Mouse (Mus musculus): ENCODE results near the gene Osgin1.

The Osgin1 gene

DNA sequence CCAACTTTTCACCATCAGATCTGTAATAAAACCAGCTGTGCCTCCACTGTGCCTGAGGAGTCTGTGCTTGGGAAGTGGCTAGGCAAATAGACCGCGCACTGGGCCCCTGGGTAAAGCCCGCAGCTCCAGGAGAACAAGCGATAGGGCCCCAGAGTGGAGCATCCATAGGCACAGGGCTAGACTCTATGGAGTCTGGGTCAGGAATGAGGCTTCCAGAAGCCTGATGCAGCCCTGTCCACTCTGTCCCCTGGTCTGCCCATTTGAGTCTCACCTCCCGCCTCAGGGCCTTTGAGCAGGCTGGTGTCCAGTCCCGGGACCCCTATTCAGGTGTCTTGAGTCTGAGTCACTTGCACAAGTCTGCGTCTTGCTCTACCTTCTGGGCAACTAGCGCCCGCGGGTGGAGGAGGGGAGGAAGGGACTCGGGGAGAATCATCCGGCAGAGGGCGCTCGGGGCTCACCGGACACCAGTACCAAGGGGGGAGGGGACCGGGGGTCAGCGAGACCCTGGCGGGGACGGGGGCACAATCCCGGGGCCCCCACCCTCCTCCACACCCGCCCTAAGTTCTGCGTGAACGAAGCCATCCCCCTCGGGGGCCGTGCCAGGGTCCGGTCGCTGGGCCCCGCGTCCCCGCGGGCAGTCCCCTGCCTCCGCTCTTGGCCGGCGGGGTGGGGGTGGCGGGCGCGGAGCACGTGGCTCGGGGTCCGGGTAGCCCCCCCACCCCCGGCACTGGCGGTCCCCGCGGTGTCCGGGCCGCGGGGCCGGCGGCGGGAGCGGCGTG, 12.5 kb downstream of the Osgin1 start, which contains the start of gene Necab2:
Gene Necab2 (plus strand): TSS at position 509 of the 779 bp plus-strand sequence.
- peak; percentile 70 to 81 for DNase-seq (ENCODE audit: low spot score in 2 of 2)

DNA sequence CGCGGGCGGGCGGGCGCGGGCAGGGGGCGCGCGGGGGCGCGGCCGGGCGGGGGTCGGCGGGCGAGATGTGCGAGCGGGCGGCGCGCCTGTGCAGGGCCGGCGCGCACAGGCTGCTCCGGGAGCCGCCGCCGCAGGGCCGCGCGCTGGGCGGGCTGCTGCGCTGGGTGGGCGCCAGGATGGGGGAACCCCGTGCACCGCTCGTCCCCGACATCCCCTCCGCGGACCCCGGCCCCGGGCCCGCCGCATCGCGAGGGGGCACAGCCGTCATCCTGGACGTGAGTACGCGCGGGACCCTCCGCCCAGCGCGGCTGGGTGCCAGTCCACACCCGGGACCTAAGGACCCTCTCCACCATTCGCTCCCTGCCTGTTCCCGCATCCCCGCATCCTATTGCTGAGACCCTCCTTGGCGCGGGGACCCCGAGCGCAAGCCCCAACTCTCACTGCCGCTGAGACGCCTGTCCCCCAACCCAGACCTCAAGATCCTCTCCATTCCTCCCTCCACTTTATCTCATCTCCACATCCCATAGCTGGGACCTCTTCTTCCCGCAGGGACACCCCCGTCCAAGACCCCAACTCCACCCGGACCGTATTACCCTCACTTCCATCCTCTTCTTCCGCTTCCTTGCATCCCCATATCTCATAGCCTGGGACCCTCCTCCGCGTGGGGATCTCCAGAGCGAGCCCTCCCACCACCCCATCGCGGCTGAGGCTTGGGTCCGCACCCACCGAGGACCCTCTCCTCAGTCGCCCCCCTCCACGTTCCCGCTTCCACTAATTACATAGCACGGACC, 13.3 kb downstream of the Osgin1 start:
- DNase-seq (ENCODE audit: low spot score in 2 of 2), result no peak

DNA sequence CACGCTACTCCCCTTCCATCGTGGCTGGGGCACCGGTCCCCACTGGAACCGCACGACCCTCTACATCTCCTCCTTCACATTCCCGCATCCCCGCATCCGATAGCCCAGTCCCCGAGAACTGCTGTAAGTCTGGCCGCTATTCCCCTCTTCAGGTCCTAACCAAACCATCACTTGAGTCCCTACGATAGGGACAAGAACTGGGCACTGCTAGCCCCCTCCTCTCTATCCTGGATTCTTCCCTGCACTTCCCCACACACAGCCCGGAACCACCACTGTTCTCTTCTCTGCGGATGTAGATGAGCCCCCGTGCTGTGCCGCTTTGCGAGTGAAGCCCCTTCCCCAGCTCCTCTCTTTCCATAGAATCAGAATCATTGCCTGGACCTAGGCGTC, 13.9 kb downstream of the Osgin1 start:
- no peak for DNase-seq (ENCODE audit: low spot score in 2 of 2)

DNA sequence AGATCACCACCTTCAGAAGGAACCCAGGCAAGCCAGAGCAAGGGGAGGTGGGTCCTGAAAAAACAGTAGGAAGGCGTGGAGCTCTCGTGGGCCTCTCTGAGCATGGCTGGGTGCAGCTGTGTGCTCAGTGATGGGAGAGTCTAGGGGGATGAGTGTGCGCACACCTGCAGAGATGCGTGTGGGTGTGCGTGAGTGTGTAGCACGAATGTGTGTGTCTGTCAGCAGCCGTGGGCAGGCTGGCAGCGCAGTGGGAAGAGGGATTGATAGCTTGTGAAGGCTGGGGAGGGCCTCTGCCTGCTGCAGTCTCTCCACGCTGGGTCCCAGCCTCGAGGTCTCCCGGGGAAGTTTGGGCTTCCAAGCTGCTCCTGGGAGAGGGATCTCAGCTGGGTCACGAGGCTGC, 15.7 kb downstream of the Osgin1 start:
- peak in 1 of 2 experiments; percentile 48 for DNase-seq (ENCODE audit: low spot score in 2 of 2)

DNA sequence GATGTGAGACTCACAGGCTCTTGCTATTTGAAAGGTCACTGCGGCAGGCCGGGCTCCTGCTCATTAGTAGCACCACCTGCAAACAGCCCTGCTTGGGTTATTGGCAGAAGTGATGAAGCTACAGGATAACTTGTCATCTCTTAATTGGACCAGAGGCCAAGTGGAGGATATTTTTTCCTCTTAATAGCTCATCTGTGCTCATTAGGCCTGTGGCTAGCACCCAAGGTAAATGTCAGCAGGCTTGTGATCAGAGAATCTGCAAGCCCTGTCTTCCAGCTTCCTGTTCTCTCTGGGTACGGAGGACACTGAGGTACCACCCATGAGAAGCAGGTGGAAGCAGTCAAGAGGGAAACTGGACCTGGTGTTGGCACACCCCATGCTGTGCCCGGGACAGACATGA, 17.2 kb downstream of the Osgin1 start:
- no peak for DNase-seq (ENCODE audit: low spot score in 2 of 2)

DNA sequence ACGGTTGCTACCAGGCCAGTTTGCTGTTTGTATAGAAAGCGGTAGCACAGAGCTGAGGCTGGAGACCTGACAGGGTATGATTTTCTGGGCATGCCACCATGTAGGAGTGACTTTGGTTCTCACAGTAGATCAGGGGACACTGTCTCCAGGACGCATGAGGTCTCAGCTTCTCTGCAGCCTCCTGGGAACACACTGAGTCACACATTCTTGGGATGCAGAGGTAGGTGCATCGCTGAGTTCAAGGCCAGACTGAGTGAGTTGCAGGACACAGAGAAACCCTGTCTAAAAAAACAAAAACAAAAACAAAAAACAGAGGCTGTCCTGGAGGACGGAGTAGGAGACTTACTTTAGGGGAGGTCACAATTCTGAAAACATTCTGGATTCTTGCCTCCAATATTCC, 19.0 kb downstream of the Osgin1 start:
- no peak for DNase-seq (ENCODE audit: low spot score in 2 of 2)

DNA sequence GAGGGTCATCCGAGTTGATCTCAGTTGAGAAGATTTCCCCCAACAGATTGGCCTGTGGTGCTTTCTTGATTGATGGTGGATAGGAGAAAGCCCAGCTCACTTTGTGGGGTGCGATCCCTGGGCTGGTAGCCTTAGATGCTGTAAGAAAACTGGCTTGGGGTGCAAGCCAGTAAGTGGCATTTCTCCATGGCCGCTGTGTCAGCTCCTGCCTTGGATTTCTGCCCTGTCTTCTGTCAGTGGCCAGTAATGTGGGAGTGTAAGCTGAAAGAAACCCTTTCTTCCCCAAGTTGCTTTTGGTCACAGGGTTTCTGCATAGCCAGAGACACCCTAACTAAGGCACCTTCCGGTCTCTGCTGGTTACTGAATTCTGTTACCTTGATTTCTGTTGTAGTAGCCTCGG, 22.1 kb downstream of the Osgin1 start:
- DNase-seq (ENCODE audit: low spot score in 2 of 2), result no peak

DNA sequence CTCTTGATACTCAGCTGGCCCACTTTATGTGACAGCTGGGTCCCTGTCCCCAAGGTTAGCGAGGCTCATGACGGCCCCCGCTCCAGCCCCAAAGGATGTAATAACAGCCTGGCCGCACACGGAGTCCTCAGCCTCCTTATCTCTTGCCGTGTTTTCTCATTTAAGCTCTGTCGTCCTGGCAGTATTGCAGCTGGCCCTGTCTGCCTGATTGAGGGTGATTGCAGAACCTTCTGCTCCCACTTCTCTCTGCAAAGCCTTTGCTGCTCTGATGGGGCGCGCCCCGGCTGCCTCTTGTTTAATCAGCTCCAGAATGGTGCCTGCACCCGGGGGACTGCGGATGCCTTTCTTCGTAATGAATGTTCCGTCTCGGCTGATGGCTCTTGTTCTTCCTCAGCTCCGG, 25.8 kb downstream of the Osgin1 start:
- DNase-seq (ENCODE audit: low spot score in 2 of 2), result no peak

DNA sequence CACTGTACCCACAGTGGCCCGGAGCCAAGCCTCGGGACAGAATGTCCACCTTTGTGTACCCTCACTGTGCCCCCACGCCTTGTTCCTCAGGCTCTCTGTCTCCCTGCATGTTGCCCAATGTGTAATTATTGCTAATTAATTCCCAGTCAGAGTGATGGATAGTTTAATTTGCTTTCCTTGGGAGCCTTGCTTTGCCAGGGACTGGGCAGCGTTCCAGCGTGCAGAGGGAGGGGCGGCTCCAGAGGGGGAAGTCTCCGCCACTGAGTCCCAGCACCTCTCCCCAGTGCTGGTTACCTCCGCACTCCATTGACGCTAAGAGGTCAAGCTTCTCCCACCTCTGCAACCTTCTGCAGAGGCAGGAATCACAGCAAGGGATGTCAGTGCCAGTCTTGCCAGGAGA, 27.4 kb downstream of the Osgin1 start:
- no peak for DNase-seq (ENCODE audit: low spot score in 2 of 2)

DNA sequence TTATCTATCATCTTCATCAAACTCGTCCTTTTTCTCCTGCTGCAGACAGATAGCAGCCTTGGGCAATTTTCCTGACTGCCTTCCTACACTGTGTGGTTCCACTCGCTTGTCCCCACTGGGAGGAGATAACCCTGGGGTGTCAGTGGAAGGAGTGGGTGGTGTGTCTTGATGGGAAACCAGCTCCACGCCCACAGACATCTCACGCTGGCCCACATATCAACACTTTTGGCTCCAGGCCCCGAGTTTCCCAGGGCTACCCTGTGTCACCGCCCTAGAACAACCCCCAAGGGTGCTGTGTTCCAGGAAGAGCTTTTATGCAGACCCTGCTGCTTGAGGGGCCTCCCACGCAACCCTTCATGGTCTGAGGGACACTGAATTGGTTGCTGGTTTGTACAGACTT, 29.8 kb downstream of the Osgin1 start:
- no peak for DNase-seq (ENCODE audit: low spot score in 2 of 2)

DNA sequence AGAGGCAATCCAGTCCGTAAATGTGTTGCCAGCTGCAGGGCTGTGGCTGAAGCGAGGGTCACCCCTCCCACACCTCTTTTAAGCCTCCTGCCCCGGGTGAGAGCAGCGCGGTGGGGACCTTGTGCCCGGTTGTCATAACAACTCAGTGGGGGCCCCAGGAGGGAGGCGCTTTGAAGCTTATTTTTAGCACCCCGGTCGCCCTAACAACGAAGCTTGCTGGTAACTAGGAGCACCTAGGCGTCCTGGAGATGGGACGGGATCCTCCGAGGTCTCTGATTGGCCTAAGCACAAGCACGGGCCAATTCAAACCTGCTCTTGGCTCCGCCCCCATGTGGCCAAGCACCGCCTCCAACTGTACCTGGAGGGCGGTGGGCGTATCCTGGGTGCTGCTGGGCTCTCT, 32.2 kb downstream of the Osgin1 start:
- peak; percentile 48 to 74 for DNase-seq (ENCODE audit: low spot score in 2 of 2)

DNA sequence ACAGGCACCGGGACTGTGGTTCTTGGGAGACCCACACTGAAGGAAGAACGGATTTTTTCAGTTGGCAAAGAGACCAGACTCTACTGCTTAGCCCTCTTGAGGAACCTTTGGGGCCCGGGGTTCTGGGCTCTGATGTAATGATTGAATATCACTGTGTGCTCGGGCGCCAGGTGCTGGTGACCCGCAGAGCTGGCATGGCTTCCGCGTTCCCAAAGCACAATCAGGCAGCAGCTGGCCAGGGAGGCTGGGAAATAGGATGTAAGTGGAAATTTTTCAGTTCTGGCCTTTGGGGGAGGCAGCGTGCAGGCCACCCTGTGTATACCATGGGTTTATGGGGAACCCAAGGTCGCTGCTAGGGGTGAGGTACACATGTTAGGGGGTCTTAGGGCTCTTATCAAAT, 32.9 kb downstream of the Osgin1 start:
- no peak for DNase-seq (ENCODE audit: low spot score in 2 of 2)

DNA sequence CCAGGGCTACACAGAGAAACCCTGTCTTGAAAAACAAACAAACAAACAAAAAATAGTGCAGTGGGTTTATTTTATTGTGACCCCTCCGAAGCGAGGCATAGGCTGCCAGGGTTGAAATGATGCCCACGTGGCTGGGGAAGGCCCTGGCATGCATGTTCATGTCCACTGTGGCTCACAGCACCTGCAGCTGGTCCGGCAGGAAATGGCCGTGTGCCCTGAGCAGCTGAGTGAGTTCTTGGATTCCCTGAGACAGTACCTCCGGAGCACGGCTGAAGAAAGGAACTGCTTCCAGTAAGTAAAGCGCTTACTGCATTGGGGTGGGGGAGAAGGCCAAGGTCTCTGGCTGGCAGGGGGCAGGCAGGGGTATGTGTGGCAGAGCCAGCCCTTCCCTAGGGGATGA, 34.2 kb downstream of the Osgin1 start:
- DNase-seq (ENCODE audit: low spot score in 2 of 2), result no peak

DNA sequence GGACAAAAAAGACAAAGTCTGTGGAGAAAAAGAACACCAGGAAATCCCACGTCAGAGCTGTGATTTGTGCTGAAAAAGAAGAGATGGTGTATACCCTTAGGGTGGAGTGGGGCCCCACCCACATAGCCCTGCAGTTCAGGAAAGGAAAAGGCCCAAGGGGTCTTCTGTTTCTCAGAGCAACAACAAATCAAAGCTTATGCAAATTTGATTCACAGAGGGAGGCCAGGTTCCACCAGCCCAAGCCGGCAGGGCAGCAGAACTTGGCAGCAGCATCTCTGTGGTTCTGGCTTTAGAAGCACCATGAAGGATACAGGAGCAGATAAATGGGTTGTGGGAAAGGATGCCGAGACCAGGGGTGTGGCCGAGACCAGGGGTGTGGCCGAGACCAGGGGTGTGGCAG, 44.8 kb downstream of the Osgin1 start:
- DNase-seq (ENCODE audit: low spot score in 2 of 2), result no peak

DNA sequence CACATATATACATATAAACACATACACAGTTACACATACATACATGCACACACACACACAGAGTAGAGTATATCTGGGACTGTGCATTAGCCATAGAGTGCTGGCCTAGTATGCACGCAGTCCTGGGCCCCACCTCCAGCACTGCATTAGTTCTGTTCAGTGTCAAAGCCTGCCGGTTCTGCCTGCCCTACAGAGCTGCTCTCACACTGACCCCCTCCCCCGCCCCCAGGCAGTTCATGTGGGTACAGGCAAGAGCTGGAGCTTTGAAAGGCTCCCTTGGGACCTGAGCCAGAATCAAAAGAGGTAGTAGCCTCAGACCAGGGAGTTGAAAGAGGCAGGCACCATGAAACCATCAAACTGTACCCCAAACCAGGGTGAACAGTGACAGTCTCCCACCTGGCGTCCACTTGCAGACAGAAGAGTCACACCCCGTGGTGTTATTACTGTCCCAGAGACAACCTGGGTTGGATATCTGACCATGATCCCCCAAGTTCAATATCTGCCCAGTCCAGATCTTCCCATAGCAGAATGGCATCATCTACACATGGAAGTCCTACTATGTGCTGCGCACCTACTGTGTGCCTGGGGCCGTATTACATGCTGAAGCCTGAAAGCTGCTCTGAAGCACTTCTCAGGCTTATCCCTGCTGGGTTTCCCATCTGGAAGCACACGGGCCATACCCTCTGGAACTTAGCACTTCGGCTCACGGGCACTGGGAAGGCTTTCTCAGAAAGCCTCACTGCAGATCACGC, 50.4 kb downstream of the Osgin1 start:
- no peak for DNase-seq (ENCODE audit: low spot score in 2 of 2)

DNA sequence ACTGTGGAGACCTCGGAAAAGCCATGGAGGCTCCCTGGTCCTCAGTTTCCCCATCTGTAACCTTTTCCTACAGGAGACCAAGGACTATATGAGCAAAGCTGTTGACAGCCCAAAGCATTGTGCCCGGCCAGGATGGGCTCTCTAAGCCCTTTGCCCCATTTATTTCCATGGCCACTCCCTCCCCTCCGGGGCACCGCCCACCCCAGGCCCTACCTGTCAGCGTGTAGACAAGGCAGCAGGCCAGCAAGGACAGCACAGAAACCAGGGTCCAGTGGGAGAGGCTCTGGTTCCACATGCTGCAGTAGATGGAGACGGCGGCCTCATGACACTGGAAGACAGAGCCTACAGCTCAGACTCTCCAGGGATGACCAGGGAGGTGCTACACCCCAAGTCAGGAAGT, 53.2 kb downstream of the Osgin1 start:
- no peak for DNase-seq (ENCODE audit: low spot score in 2 of 2)
